Mouse (Mus musculus) cerebellum, adult (tissue): ENCODE measurements around the gene Nox4.
"Not testable (repeated sequence)": the region's sequence is repeated elsewhere in the genome, so short reads cannot be mapped to it uniquely, and the experiment has no call there.

Source experiments
- ATAC-seq: cut with Nextera tagmentation; 2 replicates; pipeline ENCODE4 v1.9.2; 2017; ENCODE audit warnings: mild to moderate bottlenecking, moderate library complexity, mixed read lengths; ENCODE audit not compliant: insufficient number of reproducible peaks, low FRiP score, low TSS enrichment

Gene Nox4

DNA sequence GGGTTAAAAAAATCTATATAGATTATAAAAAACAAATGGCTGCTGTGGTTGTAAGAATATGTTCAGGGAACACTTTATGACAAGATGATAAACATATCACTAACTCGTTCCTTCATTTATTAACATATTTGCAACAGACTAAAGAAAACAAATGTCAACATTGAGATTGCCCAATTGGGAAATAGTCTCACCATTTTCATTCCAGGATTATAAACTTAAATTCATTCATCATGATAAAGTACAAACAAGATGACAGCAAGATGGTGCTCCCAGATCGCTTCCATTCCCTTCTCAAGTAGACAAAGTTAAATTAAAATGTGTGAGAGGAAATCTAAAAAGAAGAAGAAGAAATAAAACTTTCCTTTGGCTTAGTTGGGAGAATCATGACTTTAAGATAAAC lies 124.9 kb downstream of the Nox4 start:
- ATAC-seq, result no peak

DNA sequence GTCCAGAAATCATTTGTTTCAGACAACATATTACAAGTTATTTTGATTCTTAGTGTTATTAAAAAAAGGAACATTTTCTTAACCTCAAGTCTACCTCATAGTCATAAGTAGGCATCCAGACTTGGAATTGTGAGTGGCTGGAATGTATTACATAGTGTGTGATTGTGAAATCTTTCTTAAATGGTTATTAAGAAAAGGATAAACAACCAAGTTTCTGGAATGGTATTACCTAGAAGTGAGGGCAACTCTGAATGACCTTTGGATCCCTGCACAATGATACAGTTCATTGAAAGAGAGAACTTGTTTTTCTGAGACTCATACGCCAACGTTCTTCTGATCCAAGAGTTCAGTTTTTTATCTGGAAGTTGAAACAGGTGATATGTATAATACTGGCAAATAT lies 125.4 kb downstream of the Nox4 start:
- ATAC-seq, result no peak

DNA sequence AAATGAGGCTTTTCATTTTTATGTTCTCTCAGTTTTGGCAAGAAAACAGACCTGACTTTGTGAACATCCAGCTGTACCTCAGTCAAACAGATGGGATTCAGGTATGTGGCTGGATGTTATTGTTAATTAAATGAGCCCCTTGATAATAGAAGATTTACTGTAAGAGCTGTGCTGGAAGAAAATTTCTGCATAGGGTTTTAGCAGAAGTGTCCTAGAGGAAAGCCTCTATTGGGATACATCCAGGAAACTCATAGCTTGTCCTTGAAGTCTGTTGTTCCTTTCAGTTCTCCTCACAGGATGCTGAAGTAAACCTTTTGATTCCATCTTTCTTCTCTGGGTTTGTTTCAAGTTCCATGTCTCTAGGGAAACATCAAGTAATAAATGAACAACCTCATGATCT lies 128.4 kb downstream of the Nox4 start:
- no peak for ATAC-seq

DNA sequence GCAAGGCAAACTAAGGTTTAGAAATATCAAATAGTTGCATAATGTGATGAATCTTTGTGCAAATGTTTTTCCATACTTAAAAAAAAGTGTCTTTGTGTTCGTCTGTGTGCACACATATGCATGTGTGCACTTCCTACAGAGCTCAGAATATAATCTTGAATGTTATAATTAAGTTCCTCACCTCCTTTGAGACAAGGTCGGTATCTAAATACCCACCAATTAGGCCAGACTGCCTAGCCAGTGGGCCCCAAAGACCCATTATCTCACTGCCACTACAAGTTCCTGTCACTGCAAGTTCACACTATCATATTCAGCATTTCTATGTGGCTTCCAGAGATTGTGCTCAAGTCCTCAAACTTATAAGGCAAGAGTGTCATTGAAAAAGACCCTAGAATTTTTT lies 129.0 kb downstream of the Nox4 start:
- ATAC-seq, result no peak

DNA sequence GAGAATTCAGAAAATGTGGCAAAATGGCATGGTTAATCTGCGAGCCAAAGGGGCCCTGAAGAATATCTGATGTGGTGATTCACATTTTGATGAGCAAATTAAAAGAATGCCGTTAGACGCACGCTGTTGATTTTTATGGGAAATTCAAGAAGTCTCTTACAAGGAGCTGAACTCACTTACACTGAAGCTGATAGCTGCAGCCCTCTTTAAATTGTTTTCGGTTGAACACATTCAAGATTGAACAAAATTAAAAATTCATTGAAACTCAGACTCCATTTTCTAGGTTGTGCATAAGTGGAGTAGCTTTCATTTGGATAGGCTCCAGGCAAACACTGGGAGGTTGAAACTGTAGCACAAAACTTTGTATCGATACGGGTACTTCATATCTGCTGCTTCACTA lies 151.1 kb downstream of the Nox4 start:
- ATAC-seq, result no peak

DNA sequence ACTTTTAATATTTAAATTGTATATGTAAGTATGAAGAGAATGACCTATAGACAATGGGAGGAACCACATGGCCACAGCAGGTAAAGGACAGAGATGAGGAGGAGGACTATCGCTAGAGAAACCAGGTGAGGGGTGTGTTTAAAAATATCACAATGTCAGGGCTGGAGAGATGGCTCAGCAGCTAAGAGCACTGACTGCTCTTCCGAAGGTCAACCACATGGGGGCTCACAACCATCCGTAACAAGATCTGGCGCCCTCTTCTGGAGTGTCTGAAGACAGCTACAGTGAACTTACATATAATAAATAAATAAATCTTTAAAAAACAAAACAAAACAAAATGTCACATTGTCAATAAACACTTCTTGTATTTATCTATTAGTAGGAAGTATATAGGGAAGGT lies 165.5 kb downstream of the Nox4 start:
- ATAC-seq, result not testable (repeated sequence)

DNA sequence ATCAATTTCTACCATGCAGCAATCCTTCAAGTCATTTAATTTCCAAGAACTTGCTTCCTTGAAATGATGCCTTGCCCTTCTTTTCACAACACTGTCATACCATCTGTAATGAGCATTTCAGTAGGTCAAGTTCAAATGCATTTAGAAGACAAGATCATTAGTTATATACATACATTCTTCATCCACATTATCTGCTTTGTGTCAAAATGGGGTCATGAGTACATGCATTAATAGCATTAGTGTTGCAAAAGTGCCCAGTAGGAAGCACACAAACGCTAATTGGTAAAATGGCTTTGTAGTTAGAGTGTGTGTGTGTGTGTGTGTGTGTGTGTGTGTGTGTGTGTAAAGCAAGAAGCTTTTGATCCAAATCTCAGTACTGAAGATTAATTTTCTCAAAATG lies 167.4 kb downstream of the Nox4 start:
- no peak for ATAC-seq
